Mouse (Mus musculus) bone marrow macrophage, adult 2 months (primary cell): Measurements from ENCODE around the gene Grb2. TPM values are rescaled to one million over a fixed set of nuclear protein-coding genes. Genes with fewer than 3 reads are reported as not detected.

Experiments used
- H3K27ac ChIP-seq: 2 replicates; pipeline ENCODE4 v1.5.1; 2012; ENCODE audit warnings: low read depth, low read length; ENCODE audit not compliant: insufficient read depth
- H3K4me1 ChIP-seq: 2 replicates; pipeline ENCODE4 v1.6.1; 2012; ENCODE audit warnings: low read length; ENCODE audit not compliant: control insufficient read depth, insufficient read depth
- H3K4me3 ChIP-seq: 2 replicates; pipeline ENCODE4 v1.5.1; 2012; ENCODE audit warnings: mild to moderate bottlenecking, low read length, moderate library complexity; ENCODE audit not compliant: insufficient read depth
- CTCF ChIP-seq: IDR thresholded peaks from 2 replicates; pipeline ENCODE4 v1.5.1; 2012; ENCODE audit warnings: low read depth, mild to moderate bottlenecking, low read length, moderate library complexity
- POLR2A ChIP-seq: IDR thresholded peaks from 2 replicates; pipeline ENCODE4 v1.6.1; 2012; ENCODE audit warnings: mild to moderate bottlenecking, low read depth, low read length, borderline replicate concordance
- polyA plus RNA-seq: library from polyadenylated mRNA; stranded (reverse); fragments of >200 nt; gene quantifications from 2 replicates; pipeline ENCODE4 v1.2.4, GENCODE M21; 2012; ENCODE audit not compliant: missing spikeins, insufficient read depth, insufficient read length

Gene Grb2
- polyA plus RNA-seq, 1 experiment: 251 TPM

DNA sequence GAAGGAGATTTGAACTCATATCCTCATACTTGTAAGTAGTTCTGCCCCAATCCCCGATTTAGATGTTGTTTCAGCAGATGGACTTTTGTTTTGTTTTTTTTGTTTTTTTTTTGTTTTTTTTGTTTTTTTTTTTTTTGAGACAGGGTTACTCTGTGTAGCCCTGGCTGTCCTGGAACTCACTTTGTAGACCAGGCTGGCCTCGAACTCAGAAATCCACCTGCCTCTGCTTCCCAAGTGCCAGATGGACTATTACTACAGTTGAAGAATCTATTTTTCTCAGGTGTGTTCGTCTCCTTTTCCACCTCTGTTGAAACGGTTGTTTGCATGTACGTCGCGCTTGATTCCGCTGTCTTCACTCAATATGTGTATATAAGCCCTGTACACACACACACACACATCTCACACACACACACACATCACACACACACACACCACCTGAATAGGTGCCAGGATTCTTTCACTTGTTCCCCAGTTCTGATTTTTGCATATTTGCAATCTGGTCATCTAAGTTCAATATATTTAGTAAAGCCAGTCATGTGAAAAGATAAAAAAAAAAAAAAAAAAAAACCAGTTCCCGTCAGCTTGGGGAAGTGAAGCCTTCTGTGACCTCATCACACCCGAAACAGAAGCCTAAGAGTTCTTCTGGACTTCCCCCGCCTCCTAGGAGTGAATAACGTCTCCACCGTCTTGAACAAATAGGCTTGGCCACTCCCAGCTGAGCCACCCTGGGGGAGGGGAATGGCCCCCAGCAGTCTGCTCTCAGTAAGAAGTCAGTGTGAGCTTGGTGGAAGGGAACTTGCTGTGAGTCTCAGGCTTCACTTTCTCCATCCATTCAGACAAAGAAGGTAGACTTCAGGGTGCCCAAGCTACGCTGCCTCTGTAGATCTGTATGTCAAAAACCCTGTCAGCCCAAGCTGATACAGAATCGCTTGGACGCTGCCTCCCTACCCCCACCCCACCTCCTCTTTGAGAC lies 77.6 kb downstream of the Grb2 start:
- H3K27ac ChIP-seq: peak overlapping the region; percentile 96
- no peak for TF ChIP-seq POLR2A
- no peak for TF ChIP-seq CTCF
- H3K4me3 ChIP-seq: peak overlapping the region; percentile 49
- H3K4me1 ChIP-seq: peaks cover 46% of the 10 kb centered on the region

DNA sequence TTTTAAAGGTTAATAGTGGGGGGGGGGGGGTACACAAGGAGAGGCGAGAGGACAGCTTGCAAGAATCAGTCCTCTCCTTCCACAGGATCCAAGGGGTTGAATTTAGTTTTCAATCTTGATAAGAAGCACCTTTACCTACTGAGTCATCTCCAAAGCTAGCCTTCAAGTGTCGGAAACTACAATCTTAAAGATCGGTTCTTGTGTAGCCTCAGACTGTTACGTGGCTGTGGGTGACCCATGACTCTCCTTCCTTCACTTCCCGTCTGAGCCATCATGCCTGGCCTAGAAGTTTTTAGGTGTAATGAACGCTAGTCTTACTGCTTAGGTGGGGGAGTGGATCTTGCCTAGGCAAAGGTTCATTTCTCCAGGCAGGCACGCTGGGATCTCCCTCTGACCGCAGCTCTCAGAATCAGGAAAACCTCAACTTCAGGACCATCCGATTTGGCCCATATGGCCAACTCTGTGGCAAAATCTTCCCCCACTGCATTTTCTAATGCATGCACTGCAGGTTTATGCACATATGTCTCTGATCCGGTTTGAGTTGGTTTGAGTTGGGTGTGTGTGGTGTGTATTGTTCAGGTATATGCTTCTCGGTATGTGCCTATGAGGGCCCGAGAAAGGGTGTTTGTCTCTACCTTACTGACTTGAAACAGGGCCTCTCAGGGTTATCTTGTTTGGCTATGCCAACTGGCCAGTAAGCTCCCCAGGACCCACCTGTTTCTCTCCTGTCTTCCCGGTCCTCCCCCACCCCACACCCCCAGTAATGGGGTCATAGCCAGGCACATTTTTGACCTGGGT lies 78.5 kb downstream of the Grb2 start:
- H3K4me3 ChIP-seq: no peak overlapping the region
- no peak for TF ChIP-seq POLR2A
- TF ChIP-seq CTCF: no peak
- peak overlapping the region; percentile 96 for H3K27ac ChIP-seq
- H3K4me1 ChIP-seq: peaks cover 48% of the 10 kb centered on the region

DNA sequence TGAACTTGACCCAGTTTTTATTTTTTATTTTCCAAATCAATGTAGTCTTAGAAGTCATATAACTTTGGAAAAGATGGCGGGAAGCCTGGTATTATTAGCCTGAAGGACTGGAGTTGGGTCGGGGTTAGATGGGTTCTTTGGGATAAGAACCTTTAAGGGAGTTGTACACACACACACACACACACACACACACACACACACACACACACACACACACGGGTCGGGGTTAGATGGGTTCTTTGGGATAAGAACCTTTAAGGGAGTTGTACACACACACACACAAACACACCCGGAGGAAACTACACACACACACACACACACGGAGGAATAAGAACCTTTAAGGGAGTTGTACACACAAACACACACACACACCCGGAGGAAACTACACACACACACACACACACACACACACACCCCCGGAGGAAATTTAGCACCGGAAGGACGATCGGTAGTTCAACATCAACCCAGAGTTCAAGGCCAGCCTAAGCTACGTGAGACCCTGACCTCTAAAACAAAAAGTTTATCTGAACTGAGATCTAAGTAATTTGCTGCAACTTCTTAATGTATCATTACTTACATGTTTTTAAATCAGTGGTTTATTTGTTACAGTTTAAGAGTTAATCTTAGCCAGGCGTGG lies 79.8 kb downstream of the Grb2 start:
- H3K4me1 ChIP-seq: peaks cover 35% of the 10 kb centered on the region
- peak overlapping the region; percentile 55 for H3K4me3 ChIP-seq
- peak overlapping the region; percentile 63 for H3K27ac ChIP-seq

DNA sequence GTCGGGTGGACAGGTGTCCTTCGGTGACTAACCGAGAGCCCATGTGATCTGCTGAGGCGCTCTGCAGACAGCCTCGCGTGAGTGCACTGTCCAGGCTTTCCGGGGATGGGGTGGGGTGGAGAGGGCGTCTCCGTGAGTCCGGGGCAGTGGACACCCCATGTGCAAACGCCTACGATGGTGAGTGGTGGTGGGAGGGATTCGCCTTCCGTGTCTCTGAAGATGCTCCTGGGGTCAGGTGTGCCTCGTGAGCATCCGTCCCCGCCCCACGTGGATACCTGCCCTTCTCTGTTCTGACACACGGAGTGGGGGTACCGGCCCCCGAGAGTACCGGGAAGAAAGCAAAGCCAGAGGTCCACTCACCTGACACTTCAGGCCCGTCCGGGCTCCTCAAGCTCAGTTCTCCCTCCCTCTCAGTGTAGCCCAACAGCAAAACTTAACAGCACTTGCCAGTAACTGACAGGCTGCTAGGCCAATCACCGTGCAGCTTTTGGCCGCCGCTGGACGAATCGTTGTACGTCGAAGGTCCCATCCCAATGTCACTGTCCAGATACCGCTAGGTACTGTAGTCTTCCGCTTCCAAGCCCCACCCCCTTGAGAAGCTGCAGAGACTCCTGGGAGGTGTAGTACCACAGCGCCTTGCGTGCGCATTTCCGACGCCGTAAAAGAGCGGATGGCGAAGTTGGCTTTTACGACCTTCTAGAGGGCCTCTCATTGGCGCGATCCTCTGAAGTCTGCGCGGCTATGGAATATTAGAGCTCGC lies 80.5 kb downstream of the Grb2 start, which contains the start of gene Slc25a19:
Gene Slc25a19, minus strand, starts transcription at position 591 of the 760 bp plus-strand sequence.
- Histone ChIP-seq H3K27ac (peak within 1 kb of the TSS; percentile 63), H3K4me1 (peaks cover 32% of the 10 kb centered on the region), H3K4me3 (peak within 1 kb of the TSS; percentile 91)
- TF ChIP-seq CTCF: no peak
- TF ChIP-seq POLR2A: no peak

More for the DNA sequence above, 79.8 kb downstream of the Grb2 start:
- TF ChIP-seq CTCF: no peak
- TF ChIP-seq POLR2A: no peak

DNA sequence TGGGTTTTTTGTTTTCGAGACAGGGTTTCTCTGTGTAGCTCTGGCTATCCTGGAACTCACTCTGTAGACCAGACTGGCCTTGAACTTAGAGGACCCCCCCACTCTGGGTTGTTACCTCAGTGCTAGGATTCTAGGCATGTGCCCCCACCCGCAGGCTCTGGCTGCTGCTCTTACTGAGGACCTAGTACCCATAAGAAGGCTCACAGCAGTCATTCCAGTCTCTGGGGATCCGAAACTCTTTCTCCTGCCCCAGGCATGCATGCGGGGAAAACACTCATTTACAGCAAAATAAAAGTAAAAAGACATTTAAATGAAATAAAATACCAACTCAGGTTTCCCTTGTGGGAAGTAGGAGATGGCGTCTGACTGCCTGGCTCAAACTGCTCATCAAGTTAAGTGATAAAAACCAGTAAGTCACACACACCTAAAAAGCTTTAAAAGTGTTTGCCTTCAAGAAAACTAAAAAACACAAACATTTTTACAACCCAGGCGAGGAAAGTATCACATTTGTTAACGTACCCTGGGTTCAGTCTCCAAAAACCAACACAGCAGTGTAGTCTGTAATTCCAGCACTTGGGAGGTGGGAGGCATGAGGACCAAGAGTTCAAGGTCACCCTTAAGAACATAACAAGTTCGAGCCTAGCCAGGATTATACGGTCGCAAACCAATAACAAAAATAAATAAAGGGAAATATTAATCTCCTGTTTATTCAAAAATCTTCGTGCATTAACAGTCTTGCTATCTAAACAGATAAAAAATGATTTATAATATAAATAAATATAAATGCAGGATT lies 81.4 kb downstream of the Grb2 start:
- Histone ChIP-seq H3K4me1 (peaks cover 24% of the 10 kb centered on the region), H3K27ac (no peak overlapping the region), H3K4me3 (peak overlapping the region; percentile 91)
- no peak for TF ChIP-seq CTCF
- TF ChIP-seq POLR2A: no peak

DNA sequence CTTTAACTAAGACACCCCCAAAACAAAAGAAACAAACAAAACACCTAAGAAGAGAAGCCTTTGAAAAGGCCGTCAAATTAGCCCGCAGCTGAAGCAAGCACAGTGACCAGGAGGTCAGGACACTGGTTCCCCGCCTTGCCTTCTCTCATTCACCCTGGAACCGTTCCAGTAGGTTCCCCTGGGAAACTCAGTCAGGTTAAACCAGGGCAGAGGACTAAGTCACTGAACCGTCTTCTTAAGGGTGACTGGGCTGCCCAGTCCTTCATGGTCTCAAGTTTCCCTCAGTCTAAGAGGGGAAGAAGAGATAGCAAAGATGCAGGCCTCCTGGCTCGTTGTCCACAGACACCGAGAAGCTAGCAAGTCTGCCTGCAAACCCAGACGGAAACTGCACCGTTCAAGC lies 82.5 kb downstream of the Grb2 start:
- Histone ChIP-seq H3K4me3 (no peak overlapping the region), H3K27ac (no peak overlapping the region), H3K4me1 (peaks cover 20% of the 10 kb centered on the region)
- no peak for TF ChIP-seq POLR2A
- TF ChIP-seq CTCF: no peak

DNA sequence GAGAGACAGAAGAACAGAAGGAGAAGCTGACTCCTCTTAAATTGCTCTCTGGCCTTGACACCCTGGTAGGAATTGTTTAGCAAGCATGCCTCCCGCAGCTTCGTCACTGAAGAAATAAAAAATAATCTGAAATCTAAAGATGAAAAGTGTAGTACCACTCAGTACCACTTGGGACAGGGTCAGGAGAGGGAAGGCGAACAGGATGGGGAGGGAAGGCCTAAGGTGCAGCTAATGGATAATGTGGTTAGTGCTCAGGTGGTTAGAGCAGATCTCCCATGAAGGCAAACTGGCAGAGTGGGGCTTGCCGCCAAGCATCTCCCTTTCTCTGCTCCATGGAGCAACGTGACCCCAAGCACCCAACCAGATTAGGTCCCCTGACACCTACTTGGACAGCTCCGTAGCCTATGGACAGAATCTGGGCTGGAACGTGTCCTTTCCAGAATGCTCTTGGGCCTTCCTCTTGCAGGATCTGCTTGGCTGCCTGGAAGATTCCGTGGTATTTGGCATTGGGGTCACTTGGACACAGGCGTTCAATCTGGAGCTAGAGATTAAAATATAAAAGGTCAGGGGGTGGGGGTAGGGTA lies 84.8 kb downstream of the Grb2 start:
- TF ChIP-seq POLR2A (no peak), CTCF (no peak)
- no peak overlapping the region for H3K4me3 ChIP-seq
- H3K27ac ChIP-seq: no peak overlapping the region
- peaks cover 8% of the 10 kb centered on the region for H3K4me1 ChIP-seq

DNA sequence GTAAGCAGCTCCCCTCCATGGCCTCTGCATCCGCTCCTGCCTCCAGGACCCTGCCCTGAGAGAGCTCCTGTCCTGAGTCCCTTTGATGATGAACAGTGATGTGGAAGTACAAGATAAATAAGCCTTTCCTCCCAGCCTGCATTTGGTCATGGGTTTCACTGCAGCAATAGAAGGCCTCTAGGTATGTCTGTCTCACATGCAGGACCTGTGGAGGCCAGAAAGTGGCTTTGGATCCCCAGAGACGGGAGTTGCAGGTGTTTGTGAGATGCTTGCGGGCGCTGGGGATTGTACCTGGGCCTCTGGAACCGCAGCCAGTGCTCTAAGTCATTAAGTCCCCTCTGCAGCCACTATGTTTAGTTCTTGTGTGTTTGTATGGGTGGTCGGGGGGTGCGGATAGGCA lies 88.4 kb downstream of the Grb2 start:
- Histone ChIP-seq H3K27ac (no peak overlapping the region), H3K4me3 (no peak overlapping the region), H3K4me1 (no peaks in the 10 kb centered on the region; the same call in 1 of the 2 replicates)
- TF ChIP-seq POLR2A (no peak), CTCF (no peak)
